Mouse (Mus musculus) myocyte (in vitro differentiated cells): Measurements from ENCODE around the gene Samd5.

Experiments
- CEBPB ChIP-seq: IDR thresholded peaks from 2 replicates; pipeline ENCODE4 v1.6.1; 2011; ENCODE audit warnings: mild to moderate bottlenecking, moderate library complexity; ENCODE audit not compliant: poor library complexity, insufficient read depth, severe bottlenecking
- E2F4 ChIP-seq: IDR thresholded peaks from one replicate; pipeline ENCODE4 v1.6.1; 2011; ENCODE audit warnings: mild to moderate bottlenecking, control low read depth, moderate library complexity; ENCODE audit not compliant: insufficient read depth
- MAX ChIP-seq: IDR thresholded peaks from one replicate; pipeline ENCODE4 v1.6.1; 2011; ENCODE audit warnings: low read depth, mild to moderate bottlenecking, control low read depth
- MYOD1 ChIP-seq, 3 experiments: IDR thresholded peaks; one replicate each; pipeline ENCODE4 v1.6.1; 2011; ENCODE audit warnings: control low read depth in 2 of 3, low read depth in 2 of 3, mild to moderate bottlenecking in 2 of 3, moderate library complexity in 1 of 3; ENCODE audit not compliant: insufficient read length in 2 of 3, control insufficient read depth in 1 of 3
- MYOG ChIP-seq, 3 experiments: IDR thresholded peaks; one replicate each; pipeline ENCODE4 v1.6.1; 2011; ENCODE audit warnings: control low read depth in 2 of 3, low read depth in 2 of 3, mild to moderate bottlenecking in 2 of 3; ENCODE audit not compliant: insufficient read length in 2 of 3, control insufficient read depth in 1 of 3, insufficient read depth in 1 of 3
- POLR2A ChIP-seq: IDR thresholded peaks from one replicate; pipeline ENCODE4 v1.6.1; 2011; ENCODE audit warnings: low read depth, mild to moderate bottlenecking, control low read depth, moderate library complexity; ENCODE audit not compliant: insufficient read length
- POLR2AphosphoS2 ChIP-seq: IDR thresholded peaks from one replicate; pipeline ENCODE4 v1.6.1; 2011; ENCODE audit warnings: low read depth, control low read depth; ENCODE audit not compliant: insufficient read length
- REST ChIP-seq: IDR thresholded peaks from one replicate; pipeline ENCODE4 v1.6.1; 2011; ENCODE audit warnings: mild to moderate bottlenecking, control low read depth, moderate library complexity; ENCODE audit not compliant: insufficient read depth, insufficient read length
- TCF12 ChIP-seq: IDR thresholded peaks from one replicate; pipeline ENCODE4 v1.6.1; 2011; ENCODE audit warnings: mild to moderate bottlenecking, control low read depth; ENCODE audit not compliant: poor library complexity, insufficient read depth, severe bottlenecking
- USF1 ChIP-seq: IDR thresholded peaks from one replicate; pipeline ENCODE4 v1.6.1; 2011; ENCODE audit warnings: low read depth, mild to moderate bottlenecking, control low read depth, moderate library complexity

DNA sequence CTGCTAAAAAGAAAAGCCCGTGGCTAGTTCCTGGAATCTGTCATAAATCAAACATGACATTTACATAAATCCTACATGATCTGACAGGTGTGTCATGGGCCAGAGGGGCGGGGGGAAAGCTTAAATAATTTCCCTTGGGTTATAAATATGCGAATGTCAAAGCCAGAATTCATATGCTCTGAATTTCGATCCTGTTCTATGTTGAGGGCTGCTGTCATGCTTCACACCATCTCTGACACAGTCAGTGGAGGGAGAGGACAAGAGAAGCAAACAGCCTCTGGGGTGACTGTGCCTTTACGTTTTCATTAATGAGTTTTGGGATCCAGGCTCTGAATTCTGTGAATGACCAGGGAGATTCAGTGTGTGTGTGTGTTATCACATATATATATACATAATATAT lies 45.0 kb upstream of the Samd5 start:
- no peak for TF ChIP-seq POLR2A
- TF ChIP-seq MYOD1 (IDR thresholded peaks at IDR 0.05; ENCODE audit: control insufficient read depth in 1 of 3, insufficient read length in 2 of 3, low read depth in 2 of 3), result no peak
- no peak for TF ChIP-seq CEBPB
- TF ChIP-seq E2F4, result no peak
- TF ChIP-seq MAX, result no peak
- no peak for TF ChIP-seq USF1
- no peak for TF ChIP-seq POLR2AphosphoS2
- no peak for TF ChIP-seq REST
- TF ChIP-seq TCF12, result no peak
- no peak for TF ChIP-seq MYOG (IDR thresholded peaks at IDR 0.05; ENCODE audit: control insufficient read depth in 1 of 3, insufficient read depth in 1 of 3, insufficient read length in 2 of 3, low read depth in 2 of 3)
